Mouse (Mus musculus) spleen, postnatal 36 days (tissue): Measurements from ENCODE around the gene Crtc1.

ENCODE experiments used
- DNase-seq, 2 experiments: peaks; one replicate each; pipeline ENCODE4 v3.0.0; 2022; ENCODE audit warnings: low spot score in 2 of 2, mixed read lengths in 1 of 2

Crtc1 gene

GRCm38 (mm10) chr8:70389678-70390077, 49.7 kb downstream of the Crtc1 start:
- no peak for DNase-seq

GRCm38 (mm10) chr8:70383287-70383686, 56.1 kb downstream of the Crtc1 start:
- DNase-seq: peak; percentile 50 to 56

GRCm38 (mm10) chr8:70380069-70380468, 59.3 kb downstream of the Crtc1 start:
- no peak for DNase-seq

GRCm38 (mm10) chr8:70377049-70377448, 62.3 kb downstream of the Crtc1 start:
- no peak for DNase-seq

GRCm38 (mm10) chr8:70376275-70376741, 63.1 kb downstream of the Crtc1 start:
- DNase-seq: no peak

GRCm38 (mm10) chr8:70375212-70375859, 64.0 kb downstream of the Crtc1 start:
- DNase-seq: no peak

GRCm38 (mm10) chr8:70374318-70374927, 65.0 kb downstream of the Crtc1 start:
- peak; percentile 63 to 76 for DNase-seq

GRCm38 (mm10) chr8:70373397-70374317, 65.7 kb downstream of the Crtc1 start, which contains the start of gene Comp:
Comp (plus strand) TSS chr8:70373558.
- DNase-seq: no peak

- DNase-seq: no peak
Observed at GRCm38 (mm10) chr8:70371951-70372350, 67.4 kb downstream of the Crtc1 start.

GRCm38 (mm10) chr8:70370476-70370875, 68.9 kb downstream of the Crtc1 start:
- no peak for DNase-seq

- no peak for DNase-seq
Observed at GRCm38 (mm10) chr8:70366588-70366987, 72.8 kb downstream of the Crtc1 start.

- no peak for DNase-seq
Observed at GRCm38 (mm10) chr8:70364066-70364465, 75.3 kb downstream of the Crtc1 start.

- no peak for DNase-seq
Observed at GRCm38 (mm10) chr8:70361484-70362032, 77.8 kb downstream of the Crtc1 start.

GRCm38 (mm10) chr8:70360769-70361168, 78.6 kb downstream of the Crtc1 start:
- no peak for DNase-seq

- no peak for DNase-seq
Observed at GRCm38 (mm10) chr8:70359411-70359810, 80.0 kb downstream of the Crtc1 start.

- no peak for DNase-seq
Observed at GRCm38 (mm10) chr8:70356111-70356510, 83.3 kb downstream of the Crtc1 start.

GRCm38 (mm10) chr8:70354004-70354403, 85.4 kb downstream of the Crtc1 start:
- DNase-seq: no peak

- DNase-seq: peak; percentile 99 to 100
Observed at GRCm38 (mm10) chr8:70353194-70353817, 86.1 kb downstream of the Crtc1 start, which contains the start of gene Upf1. Upf1 (minus strand) TSS chr8:70353278.

GRCm38 (mm10) chr8:70352657-70353151, 86.7 kb downstream of the Crtc1 start:
- peak; percentile 25 to 30 for DNase-seq

- no peak for DNase-seq
Observed at GRCm38 (mm10) chr8:70352000-70352384, 87.4 kb downstream of the Crtc1 start.
